Mouse (Mus musculus): ENCODE data around the gene A930018P22Rik. TPM values are rescaled to one million over a fixed set of nuclear protein-coding genes. Genes with fewer than 3 reads are reported as not detected.
"Not testable (repeated sequence)": the region's sequence is repeated elsewhere in the genome, so short reads cannot be mapped to it uniquely, and the experiment has no call there.

Gene A930018P22Rik
- total RNA-seq (2014; rRNA removed; ENCODE audit: low replicate concordance) (not detected in 2 replicates), polyA plus RNA-seq (2015; fragmentation: Nextera tagmentation; extraction: Ambion mirVana) (0.42 and 0.58 TPM in 2 replicates)

DNA sequence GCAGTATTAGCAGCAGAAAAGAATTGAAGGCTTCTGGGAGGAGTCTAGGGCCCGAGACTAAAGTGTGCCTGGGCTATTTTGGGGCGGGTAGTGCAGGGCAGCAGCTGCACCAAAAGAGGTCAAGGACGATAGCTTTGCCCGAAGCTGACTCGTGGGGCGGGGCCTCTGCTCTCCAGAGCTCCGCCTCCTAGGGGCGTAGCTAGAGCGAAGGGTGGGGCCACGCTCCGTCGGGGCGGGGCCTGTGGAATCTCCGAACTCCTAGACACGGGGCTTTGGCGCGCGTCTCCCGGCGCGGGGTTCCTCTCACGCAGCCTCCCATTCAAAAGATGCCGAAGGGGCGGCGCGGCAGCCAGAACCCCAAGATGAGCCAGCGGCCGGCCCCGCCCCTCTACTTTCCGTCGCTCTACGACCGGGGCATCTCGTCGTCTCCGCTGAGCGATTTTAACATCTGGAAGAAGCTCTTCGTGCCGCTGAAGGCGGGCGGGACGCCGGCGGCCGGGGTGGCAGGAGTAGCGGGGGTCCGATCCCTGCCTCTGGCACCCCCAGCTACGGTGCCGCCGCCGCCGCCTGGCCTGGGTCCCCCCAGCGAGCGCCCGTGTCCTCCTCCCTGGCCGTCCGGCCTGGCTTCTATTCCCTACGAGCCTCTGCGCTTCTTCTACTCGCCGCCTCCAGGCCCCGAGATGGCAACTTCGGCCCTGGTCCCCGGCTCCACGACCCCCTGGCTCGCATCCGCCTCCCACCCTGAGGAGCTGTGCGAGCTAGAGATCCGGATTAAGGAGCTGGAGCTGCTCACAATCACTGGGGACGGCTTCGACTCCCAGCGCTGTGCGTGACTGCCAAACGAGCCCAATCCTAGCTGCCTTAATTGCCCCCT, at the start of gene A930018P22Rik:
TSS of gene A930018P22Rik (plus strand) at position 265 of the 874 bp plus-strand sequence.
- DNase-seq (ENCODE audit: low spot score): peak; percentile 98
- Histone ChIP-seq H3K36me3 (replicated peaks; ENCODE audit: control insufficient read depth, insufficient read depth, low read length) (no peaks in the 10 kb centered on the region), H3K27me3 (ENCODE audit: control insufficient read depth, insufficient read depth, low read length) (no peaks in the 10 kb centered on the region), H3K27ac (ENCODE audit: low read depth) (peak within 1 kb of the TSS; percentile 85), H3K4me1 (ENCODE audit: control insufficient read depth, insufficient read depth) (peaks cover 30% of the 10 kb centered on the region), H3K9me3 (replicated peaks; ENCODE audit: control insufficient read depth, low read length) (no peaks in the 10 kb centered on the region), H3K4me2 (ENCODE audit: low read depth, low read length) (peak within 1 kb of the TSS; percentile 99), H3K9ac (replicated peaks; ENCODE audit: low read depth, low read length) (peak within 1 kb of the TSS; percentile 85), H3K4me3 (ENCODE audit: low read depth, low read length) (peak within 1 kb of the TSS; percentile 71)
- under 1% methylated on average over 47 of the region's 74 CpGs for WGBS
- peak; percentile 95 for ATAC-seq (ENCODE audit: insufficient read depth, low read depth)
- TF ChIP-seq EP300 (IDR thresholded peaks at IDR 0.05; ENCODE audit: low read depth) (0 out of 2 replicates have a peak, but pooled peaks have one; percentile 11), CTCF (IDR thresholded peaks at IDR 0.05; ENCODE audit: low read depth) (no peak)

DNA sequence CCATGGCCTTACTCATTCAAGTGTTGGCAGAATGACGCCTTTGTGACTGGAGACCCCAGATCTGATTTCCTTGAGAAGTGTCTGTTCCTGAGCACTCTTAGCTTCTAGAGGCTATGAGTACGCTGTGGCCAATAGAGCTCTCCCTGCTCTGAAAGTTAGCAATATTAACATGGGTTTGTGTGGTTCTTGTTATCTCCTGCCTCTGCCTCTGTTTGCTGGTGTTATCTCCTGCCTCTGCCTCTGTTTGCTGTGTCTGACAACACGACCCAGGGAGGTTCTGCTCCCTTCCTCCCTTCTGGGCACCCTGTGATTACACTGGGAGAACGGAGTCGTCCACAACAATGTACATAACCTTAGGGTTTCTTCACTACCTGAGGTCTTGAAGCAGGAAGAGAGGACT, 44.3 kb upstream of the A930018P22Rik start:
- not testable (repeated sequence) for ATAC-seq (ENCODE audit: insufficient read depth, low read depth)

DNA sequence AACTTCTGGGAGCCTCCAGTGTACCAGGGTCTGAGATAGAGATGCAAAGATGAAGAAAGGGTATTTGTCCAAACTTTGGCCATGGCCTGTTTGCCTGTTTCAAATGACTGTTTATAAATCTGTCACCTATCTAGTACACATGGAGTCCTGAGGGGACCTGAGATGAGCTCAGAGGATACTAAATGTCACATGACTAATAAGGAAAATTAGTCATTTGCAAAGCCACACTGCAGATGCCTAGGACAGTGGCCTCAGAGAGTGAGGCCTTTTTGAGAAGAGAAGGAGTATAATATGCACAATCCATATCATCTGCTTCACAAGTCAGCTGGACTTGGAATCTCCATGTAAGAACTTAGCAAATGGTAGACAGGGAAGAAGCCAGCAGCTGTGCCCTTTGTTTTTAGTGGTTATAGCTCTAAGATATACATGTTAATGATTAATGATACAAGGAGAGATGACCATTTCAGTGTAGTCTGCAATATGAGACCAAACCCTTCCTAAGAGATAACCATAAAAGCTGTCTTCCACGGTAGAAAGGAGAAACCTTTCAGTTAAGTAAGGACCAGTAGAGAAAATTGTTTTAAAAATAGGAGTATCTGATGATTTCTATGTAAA, 41.0 kb upstream of the A930018P22Rik start:
- not testable (repeated sequence) for ATAC-seq (ENCODE audit: insufficient read depth, low read depth); H3K4me3 ChIP-seq (ENCODE audit: low read depth, low read length)
- WGBS: no CpG with 5 or more reads among the region's 1 CpGs

More for the DNA sequence above, 44.3 kb upstream of the A930018P22Rik start:
- not testable (repeated sequence) for H3K27ac ChIP-seq (ENCODE audit: low read depth); DNase-seq (ENCODE audit: low spot score); H3K4me3 ChIP-seq (ENCODE audit: low read depth, low read length); H3K9ac ChIP-seq (replicated peaks; ENCODE audit: low read depth, low read length); H3K9me3 ChIP-seq (replicated peaks; ENCODE audit: control insufficient read depth, low read length); H3K36me3 ChIP-seq (replicated peaks; ENCODE audit: control insufficient read depth, insufficient read depth, low read length); H3K4me1 ChIP-seq (ENCODE audit: control insufficient read depth, insufficient read depth); H3K4me2 ChIP-seq (ENCODE audit: low read depth, low read length); H3K27me3 ChIP-seq (ENCODE audit: control insufficient read depth, insufficient read depth, low read length)
- WGBS: 48% methylated on average over 5 of the region's 5 CpGs

DNA sequence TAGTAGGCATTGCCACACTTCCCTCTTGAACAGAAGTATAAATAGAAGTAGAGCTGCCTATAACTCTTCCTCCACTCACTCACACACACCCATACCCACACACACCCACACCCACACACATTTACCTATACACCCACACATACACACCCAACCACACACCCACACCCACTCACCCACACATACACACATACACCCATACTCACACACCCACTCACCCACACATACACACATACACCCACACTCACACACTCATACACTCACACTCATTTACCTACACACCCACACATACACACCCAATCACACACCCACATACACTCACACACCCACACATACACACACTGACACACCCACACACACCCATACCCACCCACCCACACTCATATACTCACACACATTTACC, 40.1 kb upstream of the A930018P22Rik start:
- TF ChIP-seq CTCF (IDR thresholded peaks at IDR 0.05; ENCODE audit: low read depth) (no peak), EP300 (IDR thresholded peaks at IDR 0.05; ENCODE audit: low read depth) (no peak)
- H3K36me3 ChIP-seq (replicated peaks; ENCODE audit: control insufficient read depth, insufficient read depth, low read length): no peaks in the 10 kb centered on the region
- no peak overlapping the region for H3K4me2 ChIP-seq (ENCODE audit: low read depth, low read length)
- H3K9me3 ChIP-seq (replicated peaks; ENCODE audit: control insufficient read depth, low read length): no peaks in the 10 kb centered on the region
- ATAC-seq (ENCODE audit: insufficient read depth, low read depth): no peak
- no peak overlapping the region for H3K9ac ChIP-seq (replicated peaks; ENCODE audit: low read depth, low read length)
- H3K27ac ChIP-seq (ENCODE audit: low read depth): no peak overlapping the region
- no peak for DNase-seq (ENCODE audit: low spot score)
- no peaks in the 10 kb centered on the region for H3K27me3 ChIP-seq (ENCODE audit: control insufficient read depth, insufficient read depth, low read length)
- no peaks in the 10 kb centered on the region for H3K4me1 ChIP-seq (ENCODE audit: control insufficient read depth, insufficient read depth)
- H3K4me3 ChIP-seq (ENCODE audit: low read depth, low read length): no peak overlapping the region

More for the DNA sequence above, 41.0 kb upstream of the A930018P22Rik start:
- not testable (repeated sequence) for H3K9me3 ChIP-seq (replicated peaks; ENCODE audit: control insufficient read depth, low read length); H3K9ac ChIP-seq (replicated peaks; ENCODE audit: low read depth, low read length); H3K36me3 ChIP-seq (replicated peaks; ENCODE audit: control insufficient read depth, insufficient read depth, low read length); DNase-seq (ENCODE audit: low spot score); H3K27me3 ChIP-seq (ENCODE audit: control insufficient read depth, insufficient read depth, low read length); H3K27ac ChIP-seq (ENCODE audit: low read depth); H3K4me2 ChIP-seq (ENCODE audit: low read depth, low read length); H3K4me1 ChIP-seq (ENCODE audit: control insufficient read depth, insufficient read depth)

DNA sequence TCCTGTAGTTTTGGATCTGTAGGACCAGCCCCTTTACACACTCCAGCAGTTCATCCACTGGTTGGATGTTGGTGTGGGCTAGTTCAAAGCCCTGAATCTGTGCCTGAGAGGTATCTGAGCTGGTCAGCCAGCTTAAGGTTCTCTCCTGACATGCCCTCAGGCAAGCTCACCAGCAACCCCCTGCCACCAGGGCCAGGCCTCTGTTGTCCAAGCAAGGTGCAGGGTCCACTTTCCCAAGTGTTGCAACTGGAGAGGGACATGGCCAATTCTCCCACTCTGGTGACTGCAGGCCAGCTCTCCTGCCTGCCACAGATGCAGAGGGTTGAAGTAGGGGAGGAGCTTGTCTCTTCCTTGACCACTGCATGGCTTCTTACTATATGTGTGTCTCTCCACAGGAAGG, 38.5 kb upstream of the A930018P22Rik start:
- not testable (repeated sequence) for H3K9me3 ChIP-seq (replicated peaks; ENCODE audit: control insufficient read depth, low read length); H3K27ac ChIP-seq (ENCODE audit: low read depth); H3K9ac ChIP-seq (replicated peaks; ENCODE audit: low read depth, low read length); H3K36me3 ChIP-seq (replicated peaks; ENCODE audit: control insufficient read depth, insufficient read depth, low read length); DNase-seq (ENCODE audit: low spot score); H3K4me2 ChIP-seq (ENCODE audit: low read depth, low read length); H3K4me3 ChIP-seq (ENCODE audit: low read depth, low read length); H3K4me1 ChIP-seq (ENCODE audit: control insufficient read depth, insufficient read depth); H3K27me3 ChIP-seq (ENCODE audit: control insufficient read depth, insufficient read depth, low read length); ATAC-seq (ENCODE audit: insufficient read depth, low read depth)

DNA sequence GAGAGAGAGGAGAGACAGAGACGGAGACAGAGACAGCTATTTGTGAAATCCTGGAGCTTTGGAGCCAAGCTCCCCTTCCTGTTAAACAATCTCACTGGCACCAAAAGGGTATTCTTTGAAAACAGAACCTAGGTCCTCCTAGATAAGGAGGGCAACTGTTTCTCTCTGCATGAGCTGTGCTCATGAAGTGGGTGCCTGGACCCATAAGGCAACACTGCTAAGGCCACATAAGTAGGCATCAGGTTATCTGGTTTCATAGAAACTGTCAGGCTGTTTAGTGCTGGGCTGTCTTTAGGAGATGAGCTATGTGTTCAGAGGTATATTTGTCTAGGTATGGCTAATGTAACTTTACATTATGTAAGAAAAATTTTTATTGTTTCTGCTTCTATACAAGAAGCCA, 35.0 kb upstream of the A930018P22Rik start:
- H3K4me1 ChIP-seq (ENCODE audit: control insufficient read depth, insufficient read depth); H3K9me3 ChIP-seq (replicated peaks; ENCODE audit: control insufficient read depth, low read length); H3K27me3 ChIP-seq (ENCODE audit: control insufficient read depth, insufficient read depth, low read length); DNase-seq (ENCODE audit: low spot score); H3K4me2 ChIP-seq (ENCODE audit: low read depth, low read length); H3K27ac ChIP-seq (ENCODE audit: low read depth); H3K36me3 ChIP-seq (replicated peaks; ENCODE audit: control insufficient read depth, insufficient read depth, low read length); ATAC-seq (ENCODE audit: insufficient read depth, low read depth); H3K4me3 ChIP-seq (ENCODE audit: low read depth, low read length); H3K9ac ChIP-seq (replicated peaks; ENCODE audit: low read depth, low read length): not testable (repeated sequence)
- WGBS: 50% methylated on average over 1 of the region's 1 CpGs

All from heart, postnatal 0 days (tissue).